Mouse (Mus musculus) kidney, postnatal 0 days (tissue): ENCODE results near the gene Agr2. TPM values are rescaled to one million over a fixed set of nuclear protein-coding genes. Genes with fewer than 3 reads are reported as not detected.

Experiments used
- ATAC-seq: fragments of 200-750 bp; cut with Nextera tagmentation; replicated peaks from 2 replicates; pipeline ENCODE4 v1.8.0; 2017; ENCODE audit warnings: low read depth, moderate number of reproducible peaks, moderate TSS enrichment, moderate library complexity; ENCODE audit not compliant: low FRiP score
- DNase-seq: peaks from one replicate; pipeline ENCODE4 v3.0.0-alpha.2; 2016; ENCODE audit warnings: low spot score
- H3K27ac ChIP-seq: fragments of 300-500 bp; sonication (generic); 2 replicates; pipeline ENCODE4 v1.5.1; 2014; ENCODE audit warnings: mild to moderate bottlenecking
- H3K27me3 ChIP-seq: fragments of 300-500 bp; sonication (generic); 2 replicates; pipeline ENCODE4 v1.6.1; 2014; ENCODE audit warnings: low read length, mixed read lengths; ENCODE audit not compliant: insufficient read depth
- H3K36me3 ChIP-seq: fragments of 300-500 bp; sonication (generic); 2 replicates; pipeline ENCODE4 v1.6.1; 2014; ENCODE audit warnings: low read length, mixed read lengths; ENCODE audit not compliant: insufficient read depth
- H3K4me1 ChIP-seq: fragments of 300-500 bp; sonication (generic); replicated peaks from 2 replicates; pipeline ENCODE4 v1.6.1; 2014; ENCODE audit warnings: antibody characterized with exemption, low read length, mixed read lengths; ENCODE audit not compliant: insufficient read depth
- H3K4me2 ChIP-seq: fragments of 300-500 bp; sonication (generic); 2 replicates; pipeline ENCODE4 v1.6.1; 2014; ENCODE audit warnings: mild to moderate bottlenecking, low read length, moderate library complexity, mixed read lengths
- H3K4me3 ChIP-seq: fragments of 300-500 bp; sonication (generic); replicated peaks from 2 replicates; pipeline ENCODE4 v1.5.1; 2014; ENCODE audit warnings: low read depth, low read length
- H3K9ac ChIP-seq: fragments of 300-500 bp; sonication (generic); 2 replicates; pipeline ENCODE4 v1.6.1; 2014; ENCODE audit warnings: low read depth, low read length
- H3K9me3 ChIP-seq: fragments of 300-500 bp; sonication (generic); replicated peaks from 2 replicates; pipeline ENCODE4 v1.6.1; 2016; ENCODE audit warnings: low read length, inconsistent platforms, mixed read lengths
- CTCF ChIP-seq: IDR thresholded peaks from 2 replicates; pipeline ENCODE4 v1.5.1; 2016; ENCODE audit warnings: antibody characterized with exemption, low read depth, mild to moderate bottlenecking, moderate library complexity
- WGBS: fragments of 180-500 bp; shearing (Covaris S2); extraction: QIAGEN DNeasy Blood & Tissue Kit; methylation state at CpG from one replicate; pipeline ENCODE4 v1.1.7; 2014; 5-methylcytosine and 5-hydroxymethylcytosine counted together
- polyA plus RNA-seq: library from polyadenylated mRNA; unstranded; fragments of >200 nt; fragmentation: Nextera tagmentation; extraction: Ambion mirVana; gene quantifications from 2 replicates; pipeline ENCODE4 v1.2.1, GENCODE M21; 2015

Gene Agr2
- polyA plus RNA-seq, 1 experiment from 2014 or later: 3.6 TPM

GRCm38 (mm10) chr12:35979625-35980024 is 13.1 kb upstream of the Agr2 start:
- Histone ChIP-seq H3K9me3 (no peaks in the 10 kb centered on the region), H3K9ac (no peak overlapping the region), H3K4me2 (no peak overlapping the region), H3K27ac (no peak overlapping the region), H3K36me3 (no peaks in the 10 kb centered on the region), H3K27me3 (no peaks in the 10 kb centered on the region), H3K4me1 (no peaks in the 10 kb centered on the region), H3K4me3 (no peak overlapping the region)
- WGBS: 78% methylated on average over 5 of the region's 5 CpGs
- no peak for TF ChIP-seq CTCF
- DNase-seq: no peak
- ATAC-seq: no peak

GRCm38 (mm10) chr12:35981732-35982360 is 10.9 kb upstream of the Agr2 start:
- Histone ChIP-seq H3K4me3 (no peak overlapping the region), H3K27ac (no peak overlapping the region), H3K36me3 (no peaks in the 10 kb centered on the region), H3K9ac (no peak overlapping the region), H3K4me1 (no peaks in the 10 kb centered on the region), H3K27me3 (no peaks in the 10 kb centered on the region), H3K9me3 (no peaks in the 10 kb centered on the region), H3K4me2 (no peak overlapping the region)
- ATAC-seq: peak; percentile 72; the same call in 1 of the 2 replicates
- peak; percentile 80 for DNase-seq
- 35% methylated on average over 6 of the region's 6 CpGs for WGBS
- TF ChIP-seq CTCF: no peak

- Histone ChIP-seq H3K36me3 (no peaks in the 10 kb centered on the region), H3K27me3 (no peaks in the 10 kb centered on the region), H3K4me2 (no peak overlapping the region), H3K4me3 (no peak overlapping the region), H3K9me3 (no peaks in the 10 kb centered on the region), H3K4me1 (no peaks in the 10 kb centered on the region), H3K9ac (no peak overlapping the region), H3K27ac (no peak overlapping the region)
- WGBS: 91% methylated on average over 9 of the region's 9 CpGs
- no peak for ATAC-seq
- no peak for DNase-seq
- no peak for TF ChIP-seq CTCF
Observed at GRCm38 (mm10) chr12:35983472-35983871, 9.2 kb upstream of the Agr2 start.

- H3K4me3 ChIP-seq: no peak overlapping the region
- no peaks in the 10 kb centered on the region for H3K27me3 ChIP-seq
- no peaks in the 10 kb centered on the region for H3K36me3 ChIP-seq
- no peak for DNase-seq
- no peak overlapping the region for H3K27ac ChIP-seq
- H3K4me1 ChIP-seq: no peaks in the 10 kb centered on the region
- no peak overlapping the region for H3K9ac ChIP-seq
- no peak overlapping the region for H3K4me2 ChIP-seq
- H3K9me3 ChIP-seq: no peaks in the 10 kb centered on the region
- ATAC-seq: no peak
- no peak for TF ChIP-seq CTCF
- 84% methylated on average over 5 of the region's 5 CpGs for WGBS
Observed at GRCm38 (mm10) chr12:35984743-35985142, 8.0 kb upstream of the Agr2 start.

GRCm38 (mm10) chr12:35993583-35993982 is 876 bp downstream of the Agr2 start:
- Histone ChIP-seq H3K4me2 (no peak overlapping the region), H3K27ac (no peak overlapping the region), H3K27me3 (no peaks in the 10 kb centered on the region), H3K4me1 (no peaks in the 10 kb centered on the region), H3K9ac (no peak overlapping the region), H3K9me3 (no peaks in the 10 kb centered on the region), H3K4me3 (no peak overlapping the region), H3K36me3 (no peaks in the 10 kb centered on the region)
- 65% methylated on average over 3 of the region's 3 CpGs for WGBS
- no peak for TF ChIP-seq CTCF
- ATAC-seq (no peak), DNase-seq (no peak)

- no peak for TF ChIP-seq CTCF
- H3K9me3 ChIP-seq: no peaks in the 10 kb centered on the region
- H3K4me2 ChIP-seq: no peak overlapping the region
- ATAC-seq (no peak), DNase-seq (no peak)
- no peaks in the 10 kb centered on the region for H3K27me3 ChIP-seq
- no peak overlapping the region for H3K9ac ChIP-seq
- no peaks in the 10 kb centered on the region for H3K4me1 ChIP-seq
- H3K27ac ChIP-seq: no peak overlapping the region
- no peak overlapping the region for H3K4me3 ChIP-seq
- H3K36me3 ChIP-seq: no peaks in the 10 kb centered on the region
Observed at GRCm38 (mm10) chr12:35994098-35994497, 1.4 kb downstream of the Agr2 start.

- DNase-seq: peak; percentile 81
- H3K9ac ChIP-seq: no peak overlapping the region
- H3K27ac ChIP-seq: no peak overlapping the region
- H3K9me3 ChIP-seq: no peaks in the 10 kb centered on the region
- H3K4me1 ChIP-seq: no peaks in the 10 kb centered on the region
- no peaks in the 10 kb centered on the region for H3K27me3 ChIP-seq
- no peaks in the 10 kb centered on the region for H3K36me3 ChIP-seq
- TF ChIP-seq CTCF: peak; percentile 72
- 41% methylated on average over 5 of the region's 5 CpGs for WGBS
- H3K4me3 ChIP-seq: no peak overlapping the region
- 0 out of 2 replicates have a peak, but pooled peaks have one; percentile 26 for ATAC-seq
- H3K4me2 ChIP-seq: no peak overlapping the region
Observed at GRCm38 (mm10) chr12:35995799-35996198, 3.1 kb downstream of the Agr2 start.
